10 mouse cellular contexts compared by ENCODE assay signal in the genomic region with DNA sequence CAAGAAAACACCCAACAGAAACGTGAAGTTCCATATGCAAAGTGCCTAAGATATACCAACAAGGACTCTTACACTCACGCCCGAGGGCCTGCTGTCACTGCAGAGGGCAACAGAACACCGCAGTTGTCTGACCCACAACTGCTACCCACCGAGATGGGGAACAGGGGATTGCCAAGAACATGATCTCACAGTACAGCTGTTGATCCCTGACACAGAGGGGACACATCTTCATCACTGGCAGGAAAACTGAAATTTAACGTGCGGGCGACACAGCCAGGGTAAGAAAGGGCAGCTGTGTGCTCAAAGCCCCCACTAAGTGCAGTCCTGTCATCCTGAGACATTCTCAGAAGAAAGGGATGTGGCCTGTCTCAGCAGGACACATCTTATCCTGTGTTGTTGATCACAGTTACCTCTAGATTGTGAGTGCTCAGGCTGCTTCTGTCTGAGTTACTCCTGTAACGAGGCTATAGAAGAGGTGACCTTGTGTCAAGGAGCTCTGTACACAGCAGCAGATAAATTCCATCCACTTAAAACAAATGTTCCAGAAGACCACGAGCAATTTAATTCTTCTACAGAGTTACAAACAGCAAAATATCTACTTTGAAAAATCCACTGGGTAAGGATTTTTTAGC. TPM values are rescaled to one million over a fixed set of nuclear protein-coding genes. Genes with fewer than 3 reads are reported as not detected.
A peak's percentile ranks its signal among the peaks of the same experiment; 100 is the strongest.
DNase-seq lines count a peak whose midpoint lies in the region; ATAC-seq lines count a peak whose summit lies in the region.
"Had no signal": no experiment of that assay in that cellular context is flagged by ENCODE, and none has a peak within 500 bp of the region (broad histone marks: within the 10 kb centered on the region; RNA-seq: fewer than 3 reads in every experiment).

No protein-coding gene starts in this region.

- H3K36me3 ChIP-seq in hindbrain, embryonic 12.5 days: no peaks in the 10 kb centered on the region
- H3K36me3 ChIP-seq: midbrain, embryonic 13.5 days had no signal

- intact Hi-C loops in left cerebral cortex, postnatal 25 days (cut with DNase I): no loop called here

- DNase-seq in kidney, adult 18-20 months: peak; percentile 53
- DNase-seq in kidney, postnatal 25 days: no peak
- DNase-seq in urinary bladder, adult 2 months (ENCODE audit: low spot score): peak; percentile 22
- no peak for DNase-seq in urinary bladder, postnatal 36 days (ENCODE audit: low spot score in 2 of 2)
- DNase-seq in adrenal gland, postnatal 36 days: peak; percentile 11 to 39
- no peak for DNase-seq in left cerebral cortex, postnatal 25 days (ENCODE audit: low spot score in 2 of 2)
- DNase-seq: thymus, adult 18-20 months had no signal

- H3K9me3 ChIP-seq in hindbrain, embryonic 12.5 days (replicated peaks): no peaks in the 10 kb centered on the region
- H3K9me3 ChIP-seq: liver, embryonic 15.5 days; midbrain, embryonic 13.5 days had no signal

- no peak overlapping the region for H3K4me2 ChIP-seq in hindbrain, embryonic 12.5 days (replicated peaks)
- H3K4me2 ChIP-seq: liver, embryonic 15.5 days; midbrain, embryonic 13.5 days had no signal

- H3K4me1 ChIP-seq in hindbrain, embryonic 12.5 days: peaks cover 9% of the 10 kb centered on the region

- H3K4me3 ChIP-seq in hindbrain, embryonic 12.5 days: no peak overlapping the region
- H3K4me3 ChIP-seq: liver, embryonic 15.5 days; midbrain, embryonic 13.5 days had no signal

- no peak overlapping the region for H3K27ac ChIP-seq in hindbrain, embryonic 12.5 days
- H3K27ac ChIP-seq: liver, embryonic 15.5 days; midbrain, embryonic 13.5 days had no signal

- WGBS in hindbrain, embryonic 12.5 days: 70% methylated on average over 10 of the region's 10 CpGs

- H3K9ac ChIP-seq in hindbrain, embryonic 12.5 days: no peak overlapping the region
- H3K9ac ChIP-seq: liver, embryonic 15.5 days; midbrain, embryonic 13.5 days had no signal

- no peak for ATAC-seq in hindbrain, embryonic 12.5 days (ENCODE audit: low FRiP score)
- ATAC-seq: midbrain, embryonic 13.5 days had no signal

- no peaks in the 10 kb centered on the region for H3K27me3 ChIP-seq in hindbrain, embryonic 12.5 days
- H3K27me3 ChIP-seq: liver, embryonic 15.5 days; midbrain, embryonic 13.5 days had no signal

RNA-seq across cellular contexts. Expression of gene Frmd8, which starts 38.0 kb away (rescaled TPM):
- 20.7 and 21.6 TPM in 2 replicates for polyA plus RNA-seq in urinary bladder, adult 2 months (2012; rRNA removed)
- total RNA-seq in adrenal gland, postnatal 36 days (2021): 10 to 100 TPM; 35.5 to 52.6 TPM
- 28.7 and 29.9 TPM in 2 replicates for polyA plus RNA-seq in hindbrain, embryonic 12.5 days (2016; fragmentation: Nextera tagmentation; extraction: Ambion mirVana)
- total RNA-seq in left cerebral cortex, postnatal 25 days (2021): 10 to 100 TPM in 1 of 2 experiments, 1 to 10 TPM in 1; 9.5 to 14.6 TPM

RNA-seq across cellular contexts. Expression of gene Slc25a45, which starts 40.6 kb away (rescaled TPM):
- 19.2 and 25.1 TPM in 2 replicates for polyA plus RNA-seq in urinary bladder, adult 2 months (2012; rRNA removed)
- total RNA-seq in adrenal gland, postnatal 36 days (2021): 10 to 100 TPM in 1 of 2 experiments, 1 to 10 TPM in 1; 9.4 to 33.2 TPM
- 2.0 and 2.2 TPM in 2 replicates for polyA plus RNA-seq in hindbrain, embryonic 12.5 days (2016; fragmentation: Nextera tagmentation; extraction: Ambion mirVana)
- 1 to 10 TPM; 2.5 to 3.0 TPM for total RNA-seq in left cerebral cortex, postnatal 25 days (2021)

RNA-seq across cellular contexts. Expression of gene Tigd3, which starts 56.9 kb away (rescaled TPM):
- polyA plus RNA-seq in urinary bladder, adult 2 months (2012; rRNA removed): 0.69 and 0.87 TPM in 2 replicates
- 1 to 10 TPM in 1 of 2 experiments, under 1 TPM in 1; 0.92 to 1.4 TPM for total RNA-seq in adrenal gland, postnatal 36 days (2021)
- polyA plus RNA-seq in hindbrain, embryonic 12.5 days (2016; fragmentation: Nextera tagmentation; extraction: Ambion mirVana): 11.0 and 11.3 TPM in 2 replicates
- 1 to 10 TPM; 4.5 to 5.5 TPM for total RNA-seq in left cerebral cortex, postnatal 25 days (2021)

Comparison
In these comparisons a context has a peak if more than half of its experiments do, and no peak if none do; other contexts are left out.
1. DNase-seq: peak in kidney, adult 18-20 months (single experiment), urinary bladder, adult 2 months (single experiment) and adrenal gland, postnatal 36 days (2 of 2); none in kidney, postnatal 25 days (0 of 2), urinary bladder, postnatal 36 days (0 of 2) and left cerebral cortex, postnatal 25 days (0 of 2).